Mouse (Mus musculus): ENCODE data around the gene Fam160a1. TPM values are rescaled to one million over a fixed set of nuclear protein-coding genes. Genes with fewer than 3 reads are reported as not detected.

Fam160a1 gene
- polyA plus RNA-seq, 1 experiment from 2014 or later: 0.59 TPM

DNA sequence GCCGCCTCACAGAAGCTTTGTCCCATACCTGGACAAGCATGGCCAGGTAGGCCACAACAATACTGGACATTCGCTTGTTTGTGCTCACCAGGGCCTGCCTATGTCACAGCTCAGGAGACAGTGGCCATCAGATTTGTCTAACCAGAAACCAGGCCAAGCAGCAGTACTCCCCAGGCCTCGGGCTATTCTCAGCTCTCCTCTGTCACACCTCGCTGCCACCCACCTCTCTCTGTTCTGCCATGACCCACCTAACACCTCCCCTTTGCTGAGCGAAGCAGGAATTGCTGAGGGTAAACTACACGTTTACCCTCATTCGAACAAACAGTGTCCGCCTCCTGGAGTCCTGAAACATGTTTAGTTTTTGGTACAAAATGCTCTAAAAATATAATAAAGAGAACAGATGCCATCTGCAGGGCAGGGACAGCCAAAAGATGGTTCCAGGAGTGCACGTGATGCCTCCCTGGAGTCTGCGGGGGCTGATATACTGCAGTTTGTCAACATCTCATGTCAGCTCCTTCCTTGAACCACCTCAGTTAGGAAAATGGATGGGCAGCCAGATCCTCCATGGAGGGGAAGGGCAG is 152.4 kb downstream of the Fam160a1 start:
- no peak overlapping the region for H3K9ac ChIP-seq
- no peaks in the 10 kb centered on the region for H3K27me3 ChIP-seq
- no peaks in the 10 kb centered on the region for H3K4me1 ChIP-seq
- no peak overlapping the region for H3K4me3 ChIP-seq (replicated peaks)
- H3K36me3 ChIP-seq (replicated peaks): no peaks in the 10 kb centered on the region
- 90% methylated on average over 10 of the region's 10 CpGs for WGBS
- H3K4me2 ChIP-seq: no peak overlapping the region
- ATAC-seq (ENCODE audit: low FRiP score): no peak
- no peak overlapping the region for H3K27ac ChIP-seq
- H3K9me3 ChIP-seq: no peaks in the 10 kb centered on the region

DNA sequence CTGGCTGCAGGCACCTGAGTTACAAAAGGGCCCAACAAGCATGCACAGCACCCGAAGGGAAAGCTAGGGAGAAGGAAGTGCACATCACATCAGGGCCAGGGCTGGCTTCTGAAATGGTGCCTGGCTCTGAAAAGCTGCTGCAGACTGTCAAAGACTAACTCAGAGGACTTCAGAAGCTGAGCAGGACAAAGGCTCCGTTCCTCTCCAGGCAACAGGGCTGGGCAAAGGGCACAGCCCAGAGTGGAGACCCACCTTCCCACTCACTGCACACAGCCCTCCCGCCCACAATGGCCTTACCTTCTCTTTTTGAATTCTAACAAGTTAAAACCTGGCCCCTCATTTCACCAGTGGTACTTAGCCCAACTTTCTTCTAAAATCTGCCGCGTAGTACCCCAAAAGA is 153.3 kb downstream of the Fam160a1 start:
- Histone ChIP-seq H3K9me3 (no peaks in the 10 kb centered on the region), H3K4me1 (no peaks in the 10 kb centered on the region), H3K27me3 (no peaks in the 10 kb centered on the region), H3K4me3 (replicated peaks) (no peak overlapping the region), H3K4me2 (no peak overlapping the region), H3K9ac (no peak overlapping the region), H3K27ac (no peak overlapping the region), H3K36me3 (replicated peaks) (no peaks in the 10 kb centered on the region)
- no peak for ATAC-seq (ENCODE audit: low FRiP score)
- WGBS: 76% methylated on average over 5 of the region's 5 CpGs

DNA sequence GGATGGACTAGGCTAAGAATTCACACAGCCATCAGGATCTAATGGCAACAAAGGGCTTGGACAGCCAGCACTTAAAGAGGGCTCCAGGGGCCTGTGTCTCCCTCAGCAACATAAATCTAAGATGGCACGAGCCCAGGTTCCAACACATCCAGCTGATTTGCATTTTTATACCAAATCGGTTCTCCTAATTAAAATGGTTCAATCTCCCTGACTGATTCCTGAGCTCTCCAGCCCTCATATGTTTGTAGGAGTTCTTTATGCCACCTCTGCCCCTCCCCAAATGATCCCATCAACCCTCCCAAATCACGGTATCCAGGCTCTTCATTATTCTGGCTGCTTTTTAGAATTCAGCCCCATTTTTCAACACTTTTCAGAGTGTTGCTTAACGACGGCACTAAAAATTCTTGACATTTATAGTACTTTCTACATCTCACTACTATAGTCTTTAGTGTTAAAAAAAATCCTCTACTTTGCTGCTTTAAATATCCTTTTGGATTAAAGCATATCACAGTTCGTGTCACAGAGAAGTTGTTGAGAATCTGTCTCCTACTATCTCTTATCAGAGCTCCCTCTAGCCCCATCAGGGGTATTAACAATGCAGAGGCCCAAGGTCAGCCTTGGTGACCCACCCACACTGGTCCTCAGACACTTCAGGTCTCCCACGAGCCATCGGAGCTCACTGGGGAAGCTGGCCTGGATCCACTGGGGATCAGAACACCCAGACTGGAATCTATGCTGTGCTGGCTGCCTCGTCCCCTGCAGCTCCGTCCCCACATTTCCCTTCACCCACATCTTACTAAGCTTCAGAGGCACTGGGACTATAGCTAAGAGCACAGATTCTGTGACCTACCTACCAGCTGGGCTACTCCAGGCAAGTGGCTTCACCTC is 154.9 kb downstream of the Fam160a1 start:
- Histone ChIP-seq H3K4me3 (replicated peaks) (no peak overlapping the region), H3K36me3 (replicated peaks) (no peaks in the 10 kb centered on the region), H3K4me2 (no peak overlapping the region), H3K4me1 (no peaks in the 10 kb centered on the region), H3K27me3 (no peaks in the 10 kb centered on the region), H3K9me3 (no peaks in the 10 kb centered on the region), H3K9ac (no peak overlapping the region), H3K27ac (no peak overlapping the region)
- ATAC-seq (ENCODE audit: low FRiP score): no peak
- 69% methylated on average over 10 of the region's 10 CpGs for WGBS

DNA sequence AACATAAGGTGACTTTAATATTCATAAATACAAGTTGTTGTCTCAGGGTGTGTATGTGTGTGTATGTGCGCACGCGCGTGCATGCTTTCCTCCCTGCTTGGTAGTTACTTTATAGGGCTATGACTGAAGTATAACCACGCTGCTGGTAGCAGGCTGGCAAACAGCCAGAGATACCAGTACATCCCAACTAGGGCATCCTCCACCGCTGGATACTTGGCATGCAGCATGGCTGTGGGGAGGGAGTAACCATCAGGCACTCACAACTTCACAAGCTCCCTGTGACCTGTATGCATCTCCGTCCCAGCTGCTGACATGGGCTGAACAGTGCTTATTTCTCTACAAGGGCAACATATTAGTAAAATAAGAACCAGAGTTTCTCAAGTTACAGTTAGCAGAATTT is 157.4 kb downstream of the Fam160a1 start:
- Histone ChIP-seq H3K9ac (no peak overlapping the region), H3K27ac (no peak overlapping the region), H3K4me3 (replicated peaks) (no peak overlapping the region), H3K27me3 (no peaks in the 10 kb centered on the region), H3K9me3 (no peaks in the 10 kb centered on the region), H3K4me1 (no peaks in the 10 kb centered on the region), H3K4me2 (no peak overlapping the region), H3K36me3 (replicated peaks) (no peaks in the 10 kb centered on the region)
- no peak for ATAC-seq (ENCODE audit: low FRiP score)
- WGBS: 92% methylated on average over 7 of the region's 7 CpGs

GRCm38 (mm10) chr3:85655538-85655937 is 161.6 kb downstream of the Fam160a1 start:
- 94% methylated on average over 3 of the region's 3 CpGs for WGBS
- Histone ChIP-seq H3K27ac (no peak overlapping the region), H3K27me3 (no peaks in the 10 kb centered on the region), H3K4me2 (no peak overlapping the region), H3K4me1 (peaks cover 3% of the 10 kb centered on the region; the same call in 1 of the 2 replicates), H3K4me3 (replicated peaks) (no peak overlapping the region), H3K9ac (no peak overlapping the region), H3K36me3 (replicated peaks) (no peaks in the 10 kb centered on the region), H3K9me3 (no peaks in the 10 kb centered on the region)
- ATAC-seq (ENCODE audit: low FRiP score): no peak

- no peaks in the 10 kb centered on the region for H3K36me3 ChIP-seq (replicated peaks)
- ATAC-seq (ENCODE audit: low FRiP score): no peak
- no peak overlapping the region for H3K9ac ChIP-seq
- peaks cover 3% of the 10 kb centered on the region; the same call in 1 of the 2 replicates for H3K4me1 ChIP-seq
- H3K27ac ChIP-seq: no peak overlapping the region
- no peaks in the 10 kb centered on the region for H3K27me3 ChIP-seq
- WGBS: 89% methylated on average over 4 of the region's 4 CpGs
- no peak overlapping the region for H3K4me2 ChIP-seq
- no peak overlapping the region for H3K4me3 ChIP-seq (replicated peaks)
- no peaks in the 10 kb centered on the region for H3K9me3 ChIP-seq
These were observed 164.1 kb downstream of the Fam160a1 start for GRCm38 (mm10) chr3:85652727-85653665.

DNA sequence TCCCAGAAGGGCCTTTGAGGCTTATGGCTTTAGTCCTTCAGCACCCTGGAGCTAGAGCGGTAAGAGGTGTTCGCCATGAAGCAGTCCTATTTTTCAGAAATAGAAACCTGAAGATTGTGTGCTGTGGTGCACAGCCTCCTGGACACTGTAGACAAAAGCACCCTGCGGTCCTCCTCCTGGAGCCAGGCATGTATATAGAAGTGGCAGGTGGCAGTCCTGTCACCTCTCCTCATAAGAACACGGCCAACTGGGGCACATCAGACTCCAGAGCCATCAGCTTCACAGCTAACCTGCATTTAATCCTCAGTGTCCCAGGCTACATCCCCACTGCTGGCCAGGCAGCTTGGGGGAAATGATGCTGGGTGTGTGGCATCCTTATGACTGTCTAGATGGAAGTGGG is 167.9 kb downstream of the Fam160a1 start:
- Histone ChIP-seq H3K4me3 (replicated peaks) (no peak overlapping the region), H3K9me3 (no peaks in the 10 kb centered on the region), H3K4me1 (peaks cover 3% of the 10 kb centered on the region; the same call in 1 of the 2 replicates), H3K9ac (no peak overlapping the region), H3K27me3 (no peaks in the 10 kb centered on the region), H3K27ac (no peak overlapping the region), H3K36me3 (replicated peaks) (no peaks in the 10 kb centered on the region), H3K4me2 (no peak overlapping the region)
- 96% methylated on average over 4 of the region's 4 CpGs for WGBS
- no peak for ATAC-seq (ENCODE audit: low FRiP score)

GRCm38 (mm10) chr3:85645517-85646004 is 171.5 kb downstream of the Fam160a1 start:
- H3K9ac ChIP-seq: no peak overlapping the region
- ATAC-seq (ENCODE audit: low FRiP score): no peak
- H3K9me3 ChIP-seq: no peaks in the 10 kb centered on the region
- H3K36me3 ChIP-seq (replicated peaks): no peaks in the 10 kb centered on the region
- no peak overlapping the region for H3K27ac ChIP-seq
- no peaks in the 10 kb centered on the region for H3K4me1 ChIP-seq
- no peak overlapping the region for H3K4me3 ChIP-seq (replicated peaks)
- no peaks in the 10 kb centered on the region for H3K27me3 ChIP-seq
- no peak overlapping the region for H3K4me2 ChIP-seq
- WGBS: 88% methylated on average over 7 of the region's 7 CpGs

- Histone ChIP-seq H3K4me1 (no peaks in the 10 kb centered on the region), H3K4me3 (replicated peaks) (no peak overlapping the region), H3K27me3 (no peaks in the 10 kb centered on the region), H3K9me3 (no peaks in the 10 kb centered on the region), H3K9ac (no peak overlapping the region), H3K27ac (no peak overlapping the region), H3K36me3 (replicated peaks) (no peaks in the 10 kb centered on the region), H3K4me2 (no peak overlapping the region)
- ATAC-seq (ENCODE audit: low FRiP score): no peak
- WGBS: 87% methylated on average over 3 of the region's 3 CpGs
These were observed 172.3 kb downstream of the Fam160a1 start for GRCm38 (mm10) chr3:85644814-85645213.

DNA sequence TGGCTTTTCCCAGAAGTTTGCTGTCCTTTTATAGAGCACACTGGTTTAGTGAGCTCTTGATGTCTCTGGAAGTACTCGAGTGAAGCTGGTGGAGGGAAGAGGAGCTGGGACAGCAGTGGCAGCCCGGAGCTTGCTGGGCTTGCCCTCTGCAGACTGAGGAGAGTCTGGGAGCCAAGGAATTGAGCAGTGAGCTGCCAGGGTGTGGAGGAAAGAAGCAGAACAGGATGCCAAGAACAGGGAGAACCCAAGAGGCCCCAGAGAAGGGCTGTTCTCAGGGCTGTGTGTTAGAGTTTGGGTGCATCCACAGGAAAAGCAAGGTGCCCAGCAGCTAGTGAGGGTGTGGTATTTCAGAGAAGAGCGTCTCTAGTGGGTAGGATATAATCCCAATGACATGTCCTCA is 175.3 kb downstream of the Fam160a1 start:
- no peak overlapping the region for H3K9ac ChIP-seq
- H3K4me1 ChIP-seq: no peaks in the 10 kb centered on the region
- no peak overlapping the region for H3K4me3 ChIP-seq (replicated peaks)
- 84% methylated on average over 3 of the region's 3 CpGs for WGBS
- H3K9me3 ChIP-seq: no peaks in the 10 kb centered on the region
- no peak overlapping the region for H3K4me2 ChIP-seq
- no peaks in the 10 kb centered on the region for H3K36me3 ChIP-seq (replicated peaks)
- no peaks in the 10 kb centered on the region for H3K27me3 ChIP-seq
- no peak for ATAC-seq (ENCODE audit: low FRiP score)
- no peak overlapping the region for H3K27ac ChIP-seq

DNA sequence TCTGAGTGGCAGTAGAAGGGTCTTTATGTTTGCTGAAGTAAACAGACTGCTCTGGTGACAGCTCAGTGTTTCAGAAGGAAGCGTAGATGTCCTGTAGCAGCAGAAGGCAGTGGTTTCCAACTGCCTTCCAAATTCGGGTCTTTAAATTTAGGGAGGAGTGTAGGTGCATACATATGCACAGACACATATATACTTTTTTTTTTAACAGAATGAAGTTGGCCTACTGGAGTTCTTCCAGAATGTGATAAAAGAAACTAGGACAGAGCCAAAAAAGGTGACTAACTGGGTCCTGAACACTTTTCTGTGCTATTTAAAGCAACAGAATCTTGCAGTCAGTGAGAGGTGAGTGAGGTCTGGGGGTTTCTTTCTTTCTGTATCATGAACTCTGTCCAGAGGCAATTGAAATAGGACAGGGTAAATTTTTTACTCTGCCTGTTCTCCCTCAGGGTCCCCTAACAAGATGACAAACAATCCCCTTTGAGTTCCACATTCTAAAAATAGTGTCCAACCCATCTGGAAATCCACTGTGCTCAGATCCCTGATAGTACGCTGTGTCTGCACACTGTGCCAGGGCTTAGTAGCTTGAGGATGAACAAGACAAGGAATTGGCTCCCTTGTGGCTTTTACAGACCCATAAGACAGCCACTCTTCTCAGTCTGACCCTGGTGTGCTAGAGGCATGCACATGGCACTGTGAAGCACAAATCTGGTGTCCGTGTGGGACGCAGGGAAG is 180.2 kb downstream of the Fam160a1 start:
- Histone ChIP-seq H3K9me3 (no peaks in the 10 kb centered on the region), H3K9ac (no peak overlapping the region), H3K4me3 (replicated peaks) (no peak overlapping the region), H3K27me3 (no peaks in the 10 kb centered on the region), H3K4me1 (no peaks in the 10 kb centered on the region), H3K4me2 (no peak overlapping the region), H3K36me3 (replicated peaks) (no peaks in the 10 kb centered on the region), H3K27ac (no peak overlapping the region)
- WGBS: 95% methylated on average over 5 of the region's 5 CpGs
- ATAC-seq (ENCODE audit: low FRiP score): no peak
